Mouse (Mus musculus) liver, adult 2 months (tissue): Measurements from ENCODE around the gene H60b.

Experiments
- CTCF ChIP-seq: fragments of 200-500 bp; IDR thresholded peaks from 2 replicates; pipeline ENCODE4 v1.5.1; 2011; ENCODE audit warnings: low read depth, low read length, control low read depth
- POLR2A ChIP-seq: fragments of 200-500 bp; IDR thresholded peaks from 2 replicates; pipeline ENCODE4 v1.6.1; 2011; ENCODE audit warnings: low read length, control low read depth; ENCODE audit not compliant: insufficient read depth; ENCODE audit errors: extremely low read depth

DNA sequence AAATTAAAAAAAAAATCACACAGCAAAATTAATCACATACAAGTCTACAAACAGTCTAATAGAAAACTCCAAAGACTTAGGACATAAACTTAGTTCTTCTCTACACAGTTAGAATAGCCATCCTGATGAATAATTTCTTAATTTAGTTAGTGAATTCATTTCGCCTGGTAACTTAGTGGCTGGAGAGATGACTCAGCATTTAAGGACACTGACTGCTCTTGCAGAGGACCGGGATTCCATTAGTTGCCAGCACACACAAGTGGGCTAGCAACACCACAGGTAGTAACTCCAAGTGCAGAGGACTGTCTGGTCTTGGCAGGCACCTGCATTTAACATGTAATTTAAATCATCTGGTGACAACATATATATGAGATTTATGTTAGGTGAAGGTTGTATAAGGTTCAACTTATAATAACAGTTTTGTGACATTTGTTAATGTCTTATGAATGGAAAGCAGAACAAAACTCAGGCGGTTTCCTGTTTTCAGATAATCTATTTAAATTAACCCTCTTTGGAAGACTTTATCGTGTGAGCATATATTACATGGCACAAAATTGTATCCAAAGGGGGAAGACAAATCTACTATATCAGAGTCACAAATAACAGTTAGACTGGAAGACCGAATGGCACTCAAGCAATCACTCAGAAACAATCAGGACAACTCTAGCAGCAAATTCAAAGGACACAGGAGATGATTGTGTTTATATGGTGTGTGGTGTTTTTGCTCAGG, 138.8 kb downstream of the H60b start:
- no peak for TF ChIP-seq POLR2A
- no peak for TF ChIP-seq CTCF
